Comparison of ENCODE assay signal across 8 mouse cellular contexts in genomic region chrX:93700528-93701225, GRCm38 (mm10). TPM values are rescaled to one million over a fixed set of nuclear protein-coding genes. Genes with fewer than 3 reads are reported as not detected.
A peak's percentile ranks its signal among the peaks of the same experiment; 100 is the strongest.
DNase-seq lines count a peak whose midpoint lies in the region; ATAC-seq and TF ChIP-seq lines count a peak whose summit lies in the region.

No protein-coding gene starts in this region.

- peak; percentile 78 for ATAC-seq in embryonic facial prominence, embryonic 14.5 days (ENCODE audit: low read depth)
- ATAC-seq in kidney, postnatal 0 days (replicated peaks; ENCODE audit: low FRiP score, low read depth) = no peak
- ATAC-seq in liver, embryonic 14.5 days (ENCODE audit: insufficient read depth) = peak; percentile 99
- ATAC-seq in neural tube, embryonic 11.5 days (ENCODE audit: insufficient read depth, low FRiP score, low TSS enrichment) = no peak

- no peak overlapping the region for H3K9ac ChIP-seq in embryonic facial prominence, embryonic 14.5 days (ENCODE audit: low read depth, low read length)
- H3K9ac ChIP-seq in heart, adult 2 months (ENCODE audit: low read depth, low read length) = no peak overlapping the region
- H3K9ac ChIP-seq in kidney, postnatal 0 days (ENCODE audit: low read depth, low read length) = no peak overlapping the region
- H3K9ac ChIP-seq in liver, embryonic 14.5 days (replicated peaks) = no peak overlapping the region; the same call in none of the 2 replicates
- H3K9ac ChIP-seq in neural tube, embryonic 11.5 days (ENCODE audit: low read length) = no peak overlapping the region

- no peak overlapping the region; the same call in 1 of the 2 replicates for H3K27ac ChIP-seq in embryonic facial prominence, embryonic 14.5 days (replicated peaks; ENCODE audit: low read depth, low read length)
- H3K27ac ChIP-seq in heart, adult 2 months = no peak overlapping the region
- H3K27ac ChIP-seq in kidney, postnatal 0 days = no peak overlapping the region
- H3K27ac ChIP-seq in liver, embryonic 14.5 days = peak overlapping the region; percentile 87
- no peak overlapping the region for H3K27ac ChIP-seq in neural tube, embryonic 11.5 days (ENCODE audit: low read depth, low read length)

- H3K4me1 ChIP-seq in embryonic facial prominence, embryonic 14.5 days (ENCODE audit: control insufficient read depth, insufficient read depth, low read length) = no peaks in the 10 kb centered on the region
- H3K4me1 ChIP-seq in heart, adult 2 months (ENCODE audit: control insufficient read depth, insufficient read depth, low read length) = no peaks in the 10 kb centered on the region
- H3K4me1 ChIP-seq in kidney, postnatal 0 days (replicated peaks; ENCODE audit: insufficient read depth, low read length) = no peaks in the 10 kb centered on the region
- H3K4me1 ChIP-seq in liver, embryonic 14.5 days (replicated peaks; ENCODE audit: control insufficient read depth in 2 of 2, insufficient read depth in 2 of 2, low read length in 1 of 2) = peaks cover 11 to 19% of the 10 kb centered on the region in 2 experiments
- no peaks in the 10 kb centered on the region for H3K4me1 ChIP-seq in neural tube, embryonic 11.5 days (ENCODE audit: control insufficient read depth, insufficient read depth, low read length)

- H3K4me2 ChIP-seq in embryonic facial prominence, embryonic 14.5 days (ENCODE audit: low read depth, low read length) = peak overlapping the region; percentile 15; the same call in 1 of the 2 replicates
- no peak overlapping the region for H3K4me2 ChIP-seq in kidney, postnatal 0 days (ENCODE audit: low read length)
- H3K4me2 ChIP-seq in liver, embryonic 14.5 days (ENCODE audit: low read depth) = peak overlapping the region; percentile 59
- H3K4me2 ChIP-seq in neural tube, embryonic 11.5 days (ENCODE audit: low read depth) = no peak overlapping the region

- peak; percentile 55 for DNase-seq in CD4-positive, CD25-positive, alpha-beta regulatory T cell, adult 2 months (ENCODE audit: low read depth, low spot score)
- DNase-seq in adrenal gland, postnatal 14 days = peak; percentile 69
- DNase-seq in embryonic facial prominence, embryonic 14.5 days (ENCODE audit: low spot score) = peak; percentile 81
- peak; percentile 46 to 51 for DNase-seq in heart, adult 2 months
- DNase-seq in kidney, postnatal 0 days (ENCODE audit: low spot score) = peak; percentile 53
- peak; percentile 73 to 78 (median 73) for DNase-seq in liver, embryonic 14.5 days (ENCODE audit: low read depth in 3 of 3, low spot score in 3 of 3)
- peak; percentile 11 for DNase-seq in neural tube, embryonic 11.5 days (ENCODE audit: low spot score)
- peak; percentile 2 to 24 for DNase-seq in thymus, adult 18-20 months

- no peaks in the 10 kb centered on the region for H3K9me3 ChIP-seq in embryonic facial prominence, embryonic 14.5 days (ENCODE audit: control insufficient read depth, low read length)
- H3K9me3 ChIP-seq in kidney, postnatal 0 days (replicated peaks; ENCODE audit: low read length) = no peaks in the 10 kb centered on the region
- no peaks in the 10 kb centered on the region for H3K9me3 ChIP-seq in liver, embryonic 14.5 days (ENCODE audit: control insufficient read depth, low read length)
- H3K9me3 ChIP-seq in neural tube, embryonic 11.5 days (ENCODE audit: control insufficient read depth, low read length) = no peaks in the 10 kb centered on the region

- TF ChIP-seq POLR2A in heart, adult 2 months (IDR thresholded peaks at IDR 0.05; ENCODE audit: insufficient read depth, low read depth, low read length) = no peak

- 38% methylated on average over 8 of the region's 8 CpGs for WGBS in embryonic facial prominence, embryonic 14.5 days
- 41% methylated on average over 8 of the region's 8 CpGs for WGBS in heart, adult 2 months
- 37% methylated on average over 8 of the region's 8 CpGs for WGBS in kidney, postnatal 0 days
- 24% methylated on average over 8 of the region's 8 CpGs for WGBS in liver, embryonic 14.5 days (ENCODE audit: insufficient replicate concordance)
- 67% methylated on average over 8 of the region's 8 CpGs for WGBS in neural tube, embryonic 11.5 days

- TF ChIP-seq CTCF in heart, adult 2 months (IDR thresholded peaks at IDR 0.05) = no peak
- no peak for TF ChIP-seq CTCF in kidney, postnatal 0 days (IDR thresholded peaks at IDR 0.05; ENCODE audit: low read depth)
- TF ChIP-seq CTCF in liver, embryonic 14.5 days (IDR thresholded peaks at IDR 0.05; ENCODE audit: low read depth) = no peak

- H3K79me2 ChIP-seq in heart, adult 2 months (replicated peaks; ENCODE audit: control insufficient read depth, insufficient read depth, low read length) = no peaks in the 10 kb centered on the region

- intact Hi-C loops in heart, adult 2 months (cut with DNase I) = no loop called here

- TF ChIP-seq EP300 in heart, adult 2 months (IDR thresholded peaks at IDR 0.05; ENCODE audit: insufficient read depth, low read depth, low read length) = no peak
- peak; percentile 62 for TF ChIP-seq EP300 in liver, embryonic 14.5 days (IDR thresholded peaks at IDR 0.05; ENCODE audit: low read depth)

- H3K4me3 ChIP-seq in embryonic facial prominence, embryonic 14.5 days (ENCODE audit: low read depth, low read length) = no peak overlapping the region
- H3K4me3 ChIP-seq in heart, adult 2 months = no peak overlapping the region
- H3K4me3 ChIP-seq in kidney, postnatal 0 days (replicated peaks; ENCODE audit: low read depth, low read length) = no peak overlapping the region
- H3K4me3 ChIP-seq in liver, embryonic 14.5 days (ENCODE audit: insufficient read depth in 1 of 2, low read depth in 2 of 2, low read length in 2 of 2) = peak overlapping the region; percentile 32 to 47; a peak in 3 of 4 replicates
- no peak overlapping the region for H3K4me3 ChIP-seq in neural tube, embryonic 11.5 days (ENCODE audit: low read depth, low read length)

- H3K27me3 ChIP-seq in embryonic facial prominence, embryonic 14.5 days (replicated peaks; ENCODE audit: control insufficient read depth, insufficient read depth, low read length) = no peaks in the 10 kb centered on the region; the same call in 1 of the 2 replicates
- no peaks in the 10 kb centered on the region for H3K27me3 ChIP-seq in heart, adult 2 months (ENCODE audit: control insufficient read depth, insufficient read depth, low read length)
- H3K27me3 ChIP-seq in kidney, postnatal 0 days (ENCODE audit: insufficient read depth, low read length) = no peaks in the 10 kb centered on the region
- no peaks in the 10 kb centered on the region for H3K27me3 ChIP-seq in liver, embryonic 14.5 days (ENCODE audit: control insufficient read depth, insufficient read depth, low read length)
- no peaks in the 10 kb centered on the region for H3K27me3 ChIP-seq in neural tube, embryonic 11.5 days (ENCODE audit: control insufficient read depth, insufficient read depth, low read length)

- H3K36me3 ChIP-seq in embryonic facial prominence, embryonic 14.5 days (ENCODE audit: control insufficient read depth, insufficient read depth, low read length) = no peaks in the 10 kb centered on the region
- H3K36me3 ChIP-seq in heart, adult 2 months (ENCODE audit: control insufficient read depth, insufficient read depth, low read length) = no peaks in the 10 kb centered on the region
- H3K36me3 ChIP-seq in kidney, postnatal 0 days (ENCODE audit: insufficient read depth, low read length) = no peaks in the 10 kb centered on the region
- no peaks in the 10 kb centered on the region; the same call in 1 of the 2 replicates for H3K36me3 ChIP-seq in liver, embryonic 14.5 days (replicated peaks; ENCODE audit: control insufficient read depth, insufficient read depth, low read depth)
- no peaks in the 10 kb centered on the region for H3K36me3 ChIP-seq in neural tube, embryonic 11.5 days (ENCODE audit: control insufficient read depth, insufficient read depth, low read length)

RNA-seq across cellular contexts. Expression of gene Pcyt1b, which starts 46.0 kb away (rescaled TPM):
- total RNA-seq in adrenal gland, postnatal 14 days (2021) = 1.0 and 1.3 TPM in 2 replicates
- 2.5 and 2.6 TPM in 2 replicates for polyA plus RNA-seq in embryonic facial prominence, embryonic 14.5 days (2014; fragmentation: Nextera tagmentation; extraction: Ambion mirVana)
- under 1 TPM; 0.05 to 0.25 TPM for total RNA-seq in heart, adult 2 months (2021)
- 0.16 and 0.18 TPM in 2 replicates for polyA plus RNA-seq in heart, adult 2 months (2012; rRNA removed)
- polyA plus RNA-seq in kidney, postnatal 0 days (2015; fragmentation: Nextera tagmentation; extraction: Ambion mirVana) = 0.29 and 0.31 TPM in 2 replicates
- 6.3 and 8.3 TPM in 2 replicates for polyA plus RNA-seq in liver, embryonic 14.5 days (2012; rRNA removed)
- 4.3 and 4.8 TPM in 2 replicates for polyA plus RNA-seq in liver, embryonic 14.5 days (2014; fragmentation: Nextera tagmentation; extraction: Ambion mirVana)
- polyA plus RNA-seq in neural tube, embryonic 11.5 days (2014; fragmentation: Nextera tagmentation; extraction: Ambion mirVana) = 9.6 and 10.9 TPM in 2 replicates

Comparison
In these comparisons a context has a peak if more than half of its experiments do, and no peak if none do; other contexts are left out.
1. DNase-seq: peak in every context shown above with its lines; median percentile 81 in embryonic facial prominence, embryonic 14.5 days; 73 in liver, embryonic 14.5 days; 69 in adrenal gland, postnatal 14 days; 55 in CD4-positive, CD25-positive, alpha-beta regulatory T cell, adult 2 months; 53 in kidney, postnatal 0 days; 48 in heart, adult 2 months; 13 in thymus, adult 18-20 months; 11 in neural tube, embryonic 11.5 days.
2. ATAC-seq: peak in embryonic facial prominence, embryonic 14.5 days (single experiment) and liver, embryonic 14.5 days (single experiment); none in kidney, postnatal 0 days (single experiment) and neural tube, embryonic 11.5 days (single experiment).
3. H3K4me2 ChIP-seq: peak in embryonic facial prominence, embryonic 14.5 days (single experiment) and liver, embryonic 14.5 days (single experiment); none in kidney, postnatal 0 days (single experiment) and neural tube, embryonic 11.5 days (single experiment).
4. H3K4me3 ChIP-seq: peak in liver, embryonic 14.5 days (2 of 2); none in embryonic facial prominence, embryonic 14.5 days (single experiment), heart, adult 2 months (single experiment), kidney, postnatal 0 days (single experiment) and neural tube, embryonic 11.5 days (single experiment).